Mouse (Mus musculus) cerebellum, postnatal 10 days (tissue): ENCODE data around the gene Cd47.
A peak's percentile ranks its signal among the peaks of the same experiment; 100 is the strongest.
"Not testable (repeated sequence)": the region's sequence is repeated elsewhere in the genome, so short reads cannot be mapped to it uniquely, and the experiment has no call there.

Experiments
- DNase-seq, 2 experiments: peaks; one replicate each; pipeline ENCODE4 v3.0.0; 2021; ENCODE audit warnings: mixed read lengths in 2 of 2

Cd47 gene

DNA sequence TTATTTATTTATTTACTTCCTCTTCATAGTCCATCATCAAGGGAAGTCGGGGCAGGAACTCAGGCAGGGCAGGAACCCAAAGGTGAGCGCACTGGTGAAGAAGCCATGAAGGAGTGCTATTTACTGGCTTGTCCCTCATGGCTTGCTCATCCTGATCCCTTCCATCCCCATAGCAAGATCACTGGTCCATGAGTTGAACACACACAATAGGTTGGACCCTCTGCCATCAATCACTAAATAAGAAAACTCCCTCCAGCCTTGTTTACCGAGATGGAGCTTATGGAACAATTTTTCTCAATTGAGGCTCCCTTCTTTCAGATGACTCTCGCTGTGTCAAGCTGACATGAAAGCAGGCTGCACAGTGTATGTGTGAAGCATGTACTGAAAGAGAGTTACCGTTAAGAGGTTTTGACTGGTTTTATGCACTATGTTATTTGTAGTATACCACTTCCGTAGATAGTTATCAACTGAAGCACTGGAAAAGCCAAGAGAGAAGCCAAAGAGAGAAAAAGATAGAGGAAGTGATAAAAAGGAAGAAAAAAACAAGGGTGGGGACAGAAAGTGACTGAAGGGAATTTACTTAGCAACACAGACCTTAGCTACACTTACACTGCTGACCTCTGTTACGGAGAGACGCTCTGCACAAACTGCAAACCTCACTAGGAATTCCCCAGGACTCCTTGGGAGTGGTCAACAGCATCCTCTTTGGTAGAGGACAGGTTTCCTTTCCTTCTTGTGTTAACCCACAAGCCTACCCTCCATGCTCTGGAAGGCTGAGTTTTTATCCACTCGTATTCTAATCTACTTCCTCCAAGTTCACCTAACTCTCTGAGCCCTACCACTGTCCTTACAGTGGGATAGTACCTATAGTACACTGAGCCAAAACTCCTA is 9.5 kb upstream of the Cd47 start:
- DNase-seq: no peak

DNA sequence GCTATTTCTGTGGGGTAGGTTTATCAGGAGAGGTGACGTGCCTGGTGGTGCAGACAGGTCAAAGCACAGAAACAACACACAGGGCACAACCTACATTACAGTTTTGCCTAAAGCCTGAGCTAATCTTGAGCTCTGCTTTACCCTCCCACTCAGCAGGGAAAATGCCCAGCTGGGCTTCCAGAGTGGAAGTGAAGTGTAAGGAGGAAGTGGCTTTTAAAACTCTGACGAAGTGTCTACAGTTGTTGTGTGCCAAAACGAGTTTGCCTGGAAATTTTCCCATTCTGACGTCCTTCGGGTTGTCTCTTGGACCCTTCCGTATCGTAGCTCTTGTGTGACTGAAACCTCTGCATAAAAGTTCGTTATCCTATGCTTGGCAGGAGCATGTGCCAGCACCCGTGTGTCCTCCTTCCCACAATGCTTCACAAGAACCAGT is 7.9 kb upstream of the Cd47 start:
- peak in 1 of 2 experiments; percentile 13 for DNase-seq

DNA sequence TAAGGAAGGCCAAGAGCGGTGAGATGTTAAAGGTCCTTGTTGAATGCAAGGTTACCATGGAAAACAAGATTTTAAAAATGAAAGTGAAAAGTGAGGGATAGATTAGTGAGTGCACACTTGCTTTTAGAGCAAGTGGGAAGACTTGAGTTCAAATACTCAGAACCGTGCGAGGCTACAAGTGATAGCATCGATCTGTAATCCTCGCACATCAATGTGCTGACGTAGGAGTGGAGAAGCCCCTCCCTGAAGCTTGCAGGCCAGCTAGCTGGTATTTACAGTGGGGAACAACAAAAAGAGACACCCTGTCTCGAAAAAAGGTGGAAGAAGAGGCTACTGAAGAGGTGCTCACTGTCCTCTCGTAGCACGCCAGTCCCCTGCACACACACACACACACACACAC is 6.7 kb upstream of the Cd47 start:
- DNase-seq: no peak

DNA sequence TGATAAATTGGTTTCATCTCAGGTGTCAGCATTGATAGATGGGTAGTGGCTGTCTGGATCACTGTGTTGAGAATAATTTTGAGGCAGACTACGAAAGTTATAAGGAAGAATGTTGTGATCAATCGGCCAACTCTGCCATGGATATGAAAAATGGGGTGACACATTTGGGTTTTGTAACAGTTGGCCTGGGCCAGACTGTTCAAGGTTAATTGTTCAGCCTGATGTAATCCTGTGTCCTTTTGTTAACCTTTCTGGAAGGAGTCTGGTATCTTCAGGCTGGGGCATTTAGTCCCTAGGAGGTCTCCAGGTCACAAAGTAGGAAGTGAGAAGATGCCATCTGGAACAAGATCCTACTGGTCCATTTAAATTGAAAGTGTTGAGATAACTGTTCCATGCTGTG is 4.1 kb upstream of the Cd47 start:
- no peak for DNase-seq

DNA sequence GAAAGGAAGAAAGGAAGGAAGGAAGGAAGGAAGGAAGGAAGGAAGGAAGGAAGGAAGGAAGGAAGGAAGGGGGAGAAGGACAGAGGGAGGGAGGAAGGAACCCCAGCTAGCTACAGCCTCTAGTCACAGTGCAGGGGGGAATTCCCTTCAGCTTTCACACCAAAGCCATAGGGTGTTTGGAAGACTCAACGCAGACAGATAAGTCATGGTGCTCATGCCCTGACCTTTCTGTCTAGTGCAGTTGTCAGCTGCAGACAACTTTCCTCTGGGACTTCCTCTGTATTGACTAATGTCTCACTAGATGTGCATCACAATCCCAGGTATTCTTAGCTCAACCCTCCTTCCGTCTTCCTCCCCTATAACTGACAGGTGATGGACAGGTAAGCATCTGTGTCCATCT is 3.4 kb upstream of the Cd47 start:
- DNase-seq: no peak

DNA sequence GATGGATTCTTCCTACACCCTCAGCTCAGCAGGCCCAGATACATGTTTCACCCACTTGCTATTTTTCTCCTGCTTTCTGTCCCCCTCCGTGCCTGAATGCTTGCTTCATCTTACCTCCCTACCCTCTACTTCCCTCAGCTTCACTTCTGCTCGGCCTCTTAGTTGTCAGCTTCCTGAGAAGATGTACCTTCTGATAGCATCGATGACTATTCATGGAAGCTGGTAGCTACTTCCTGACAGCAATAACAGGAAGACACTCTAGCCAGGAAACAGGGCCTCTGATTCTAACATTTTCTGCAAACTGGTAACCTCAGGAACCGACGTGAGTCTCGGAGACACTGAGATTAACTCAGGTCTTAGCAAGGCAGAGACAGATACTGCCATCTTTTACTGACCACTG is 1.5 kb upstream of the Cd47 start:
- DNase-seq: no peak

DNA sequence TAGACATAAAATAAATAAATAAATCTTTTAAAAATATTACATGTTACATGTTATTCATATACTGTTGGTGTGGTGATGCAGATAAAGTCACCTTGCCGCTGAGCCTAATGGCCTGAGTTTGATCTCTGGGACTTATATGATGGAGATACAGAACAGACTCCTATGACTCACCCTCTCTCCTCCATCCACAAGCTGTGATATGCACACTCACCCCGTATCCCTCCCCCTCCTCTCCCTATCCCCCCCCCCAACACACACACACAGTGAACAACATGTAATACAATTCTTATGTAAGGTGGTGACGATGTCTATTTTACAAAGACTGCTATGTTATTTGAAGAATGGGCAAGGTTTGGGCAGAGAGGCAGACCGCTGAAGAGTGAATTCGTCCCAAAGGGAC is 663 bp downstream of the Cd47 start:
- no peak for DNase-seq

DNA sequence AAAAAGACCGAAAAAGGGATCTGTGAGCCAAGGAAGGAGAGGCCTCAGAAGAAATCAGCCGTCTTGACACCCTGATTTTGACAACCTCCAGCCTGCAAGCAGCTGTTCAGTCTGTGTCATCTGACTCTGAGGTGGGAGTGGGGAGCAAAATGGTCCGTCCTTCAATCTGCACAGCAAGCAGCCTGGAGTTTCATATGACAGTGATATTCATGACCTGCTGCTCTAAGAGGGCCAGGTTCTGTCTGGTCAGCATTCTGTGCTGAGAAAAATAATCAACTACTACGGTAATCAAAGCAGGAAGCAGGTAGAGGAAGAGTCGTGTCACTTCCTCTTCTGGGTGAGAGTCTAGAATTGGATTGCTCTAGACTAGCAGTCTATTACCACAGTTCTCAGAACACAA is 1.1 kb downstream of the Cd47 start:
- DNase-seq: peak; percentile 34 to 55

DNA sequence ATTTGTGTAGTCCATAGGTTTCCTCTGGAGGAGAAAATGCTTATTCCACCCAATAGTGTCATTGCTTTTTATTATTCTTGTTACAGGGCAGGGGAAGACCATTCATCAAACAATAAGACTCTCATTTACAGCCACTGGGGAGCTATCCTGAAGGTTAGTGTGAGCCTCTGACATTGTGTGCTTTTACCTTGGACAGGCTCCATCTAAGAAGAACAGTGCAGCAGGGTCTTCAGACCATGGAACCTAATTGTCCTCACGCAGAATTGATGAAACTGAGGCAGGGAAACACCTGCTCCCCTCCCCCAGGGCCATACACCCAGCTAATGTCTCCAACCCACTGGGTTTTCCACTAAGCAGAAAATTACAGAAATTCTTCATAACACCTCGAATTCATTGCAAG is 2.7 kb downstream of the Cd47 start:
- DNase-seq: no peak

DNA sequence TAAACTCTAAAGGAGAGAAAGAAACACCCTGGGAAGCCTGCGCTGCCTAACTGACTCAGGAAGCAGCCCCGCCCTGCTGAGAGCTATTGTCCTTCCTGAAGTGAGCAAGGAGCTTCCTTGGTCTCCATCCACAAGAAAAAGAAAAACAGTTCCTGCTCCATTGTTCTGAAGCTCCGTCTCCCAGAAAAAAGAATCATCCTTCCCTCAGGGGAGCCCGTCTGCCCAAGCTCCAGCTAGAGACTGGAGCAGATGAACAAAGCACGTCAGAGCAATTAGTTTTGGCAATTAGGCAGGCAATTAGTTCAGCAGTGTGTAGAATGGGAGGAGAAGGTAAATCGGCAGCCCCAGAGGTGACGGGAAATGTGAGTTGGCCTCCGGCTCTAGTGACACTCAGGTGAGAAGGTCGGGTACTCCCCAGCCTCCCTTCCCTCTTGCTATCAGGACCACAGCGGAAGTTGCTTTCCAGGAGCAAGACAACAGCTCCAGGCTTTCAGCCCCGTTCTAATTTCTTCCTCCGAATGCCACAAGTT is 3.7 kb downstream of the Cd47 start:
- DNase-seq: peak; percentile 21 to 35

DNA sequence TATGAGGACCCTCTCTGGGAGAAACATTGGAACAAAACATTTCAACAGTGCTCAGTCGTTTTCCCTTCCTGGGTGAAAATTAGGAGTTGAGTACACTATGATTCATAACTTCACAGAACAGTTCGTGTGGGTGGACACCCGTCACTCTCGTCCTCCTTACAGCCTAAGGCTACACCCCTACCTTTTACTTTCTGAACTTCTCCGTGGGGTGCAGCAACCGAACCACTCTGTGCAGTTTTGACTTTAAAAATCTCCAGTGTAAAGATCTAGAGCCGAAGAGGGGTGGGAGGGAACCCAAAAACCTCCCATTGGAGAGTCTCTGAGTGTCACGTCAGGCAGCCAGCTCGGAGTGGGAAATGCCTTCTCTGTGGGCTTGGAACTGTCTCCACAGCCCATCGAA is 6.6 kb downstream of the Cd47 start:
- no peak for DNase-seq

DNA sequence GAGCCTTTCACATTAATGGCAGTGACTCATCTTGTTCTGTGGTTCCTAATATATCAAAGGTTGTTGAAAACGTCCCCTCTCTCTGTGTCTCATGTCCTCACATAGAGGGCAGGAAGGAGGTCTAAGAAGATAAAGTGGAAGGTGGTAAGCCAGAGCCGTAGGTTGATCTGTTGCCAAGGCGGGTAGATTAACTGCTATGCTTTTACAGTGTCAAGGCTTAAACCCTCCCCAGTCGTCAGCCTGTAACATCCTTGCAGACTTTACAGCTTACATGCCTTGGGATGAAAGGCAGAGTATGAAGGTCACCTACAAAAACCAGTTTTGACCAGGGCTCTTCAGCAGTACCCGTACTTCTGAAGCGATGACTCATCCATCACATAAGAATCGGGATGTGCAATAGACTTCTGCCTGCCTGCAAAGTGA is 7.1 kb downstream of the Cd47 start:
- no peak for DNase-seq

DNA sequence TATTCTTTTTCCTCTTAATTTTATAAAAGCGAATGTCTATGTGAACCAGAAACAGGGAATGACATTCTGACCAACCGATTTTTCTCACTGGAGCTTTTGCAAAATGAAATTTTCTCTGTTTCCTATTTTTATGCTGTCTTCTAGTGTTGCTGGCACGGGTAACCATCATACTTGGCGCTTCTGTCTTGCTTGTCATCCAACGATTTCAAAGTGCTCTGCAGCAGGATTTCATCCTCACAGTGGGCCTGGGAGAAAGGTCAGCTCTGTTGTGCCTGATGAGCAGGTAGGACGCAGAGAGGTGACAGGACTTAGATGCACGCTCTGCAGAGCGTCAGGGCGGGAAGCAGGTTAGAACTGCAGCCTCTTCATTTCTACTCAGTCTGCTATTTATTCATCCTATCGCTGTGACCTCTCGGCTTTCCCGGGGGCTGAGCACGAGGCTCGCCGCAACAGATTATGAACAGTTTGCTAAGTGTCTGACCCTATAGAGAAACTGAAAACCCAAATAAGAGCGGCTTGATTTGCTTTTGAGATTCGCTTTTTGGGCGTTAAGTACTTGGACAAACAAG is 7.6 kb downstream of the Cd47 start:
- peak; percentile 27 to 34 for DNase-seq

DNA sequence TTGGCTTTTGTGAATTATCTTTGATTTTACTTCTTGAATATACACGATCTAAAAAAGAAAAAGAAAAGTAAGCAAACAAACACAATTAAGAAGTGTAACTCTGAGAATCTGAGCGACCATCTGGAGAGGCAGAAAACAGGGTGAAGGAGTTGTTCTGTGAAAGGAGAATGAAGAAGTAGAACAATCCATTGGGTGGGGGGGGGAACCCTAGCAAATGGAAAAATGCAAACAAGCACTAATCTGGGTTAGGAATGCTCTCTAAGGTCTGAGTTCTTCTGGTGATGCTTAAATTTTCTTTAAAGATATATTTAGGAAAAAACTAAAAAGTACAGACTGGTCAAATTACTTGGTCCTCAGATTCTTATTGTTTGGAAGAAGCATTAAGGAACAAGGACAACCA is 11.6 kb downstream of the Cd47 start:
- DNase-seq: no peak

DNA sequence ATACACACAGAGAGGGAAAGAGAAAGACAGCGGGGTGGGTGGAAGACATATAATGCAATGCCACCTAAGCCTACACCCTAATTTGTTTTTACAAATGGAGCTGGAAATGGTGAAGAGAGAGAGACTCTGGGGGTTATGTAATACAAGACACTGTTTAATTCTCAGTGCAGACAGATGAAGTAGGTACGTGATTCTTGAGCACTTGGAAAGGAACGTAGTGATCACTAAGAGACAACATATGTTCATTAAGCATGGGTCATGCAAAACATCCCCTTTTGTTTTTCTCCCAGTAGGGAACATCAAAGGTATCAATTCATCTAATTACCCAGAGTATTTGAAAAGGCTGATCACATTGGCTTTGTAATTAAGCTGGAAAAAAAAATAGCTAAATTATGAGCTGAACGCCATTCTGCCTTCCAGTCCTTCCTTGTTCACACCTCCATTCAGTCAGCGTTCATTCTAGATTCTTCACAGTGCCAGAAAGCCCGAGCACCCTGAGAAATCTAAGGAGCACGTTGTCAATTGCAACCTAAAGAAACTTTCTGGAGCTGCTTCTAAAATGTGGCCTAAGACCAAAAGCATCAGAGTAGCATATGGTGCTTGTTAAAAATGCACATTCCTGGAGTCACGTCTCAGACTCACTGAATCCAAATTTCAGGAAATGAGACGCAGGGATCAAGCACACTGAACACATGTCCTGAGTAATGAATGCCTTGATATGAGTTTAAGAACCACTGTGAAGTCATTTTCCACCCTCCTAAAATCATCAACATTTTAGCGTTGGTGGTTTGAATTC is 12.7 kb downstream of the Cd47 start:
- no peak for DNase-seq

DNA sequence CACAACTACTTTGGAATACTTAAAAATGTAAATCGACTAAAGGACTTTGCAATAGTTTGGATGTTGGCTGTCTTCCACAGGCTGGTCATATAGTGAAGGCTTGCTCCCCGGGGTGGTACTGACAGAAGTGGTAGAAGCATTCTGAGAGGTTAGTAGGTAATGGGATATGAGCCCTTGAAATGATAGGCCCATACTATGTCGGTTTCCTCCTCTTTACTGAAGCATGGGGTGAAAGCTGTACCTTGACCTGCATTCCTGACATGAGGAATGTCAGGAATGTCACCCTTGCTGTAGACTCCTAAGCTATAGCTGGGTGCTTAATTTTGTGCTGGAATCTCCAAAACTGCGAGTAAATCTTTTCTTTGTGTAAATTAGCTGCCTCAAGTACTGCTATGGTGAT is 14.1 kb downstream of the Cd47 start:
- DNase-seq: no peak

DNA sequence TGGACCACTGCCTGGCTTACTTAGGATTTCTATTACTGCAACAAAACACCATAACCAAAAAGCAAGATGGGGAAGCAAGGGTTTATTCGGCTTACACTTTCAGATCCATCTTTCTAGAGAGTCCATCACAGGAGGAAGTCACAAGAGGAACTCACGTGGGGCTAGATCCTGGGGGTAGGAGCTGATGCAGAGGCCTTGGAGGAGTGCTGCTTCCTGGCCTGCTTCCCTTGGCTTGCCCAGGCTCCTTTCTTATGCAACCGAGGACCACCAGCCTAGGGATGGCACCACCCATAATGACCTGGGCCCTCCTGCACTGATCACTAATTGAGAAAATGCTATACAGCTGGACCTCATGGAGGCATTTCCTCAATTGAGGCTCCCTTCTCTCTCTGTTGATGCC is 16.6 kb downstream of the Cd47 start:
- DNase-seq: no peak

DNA sequence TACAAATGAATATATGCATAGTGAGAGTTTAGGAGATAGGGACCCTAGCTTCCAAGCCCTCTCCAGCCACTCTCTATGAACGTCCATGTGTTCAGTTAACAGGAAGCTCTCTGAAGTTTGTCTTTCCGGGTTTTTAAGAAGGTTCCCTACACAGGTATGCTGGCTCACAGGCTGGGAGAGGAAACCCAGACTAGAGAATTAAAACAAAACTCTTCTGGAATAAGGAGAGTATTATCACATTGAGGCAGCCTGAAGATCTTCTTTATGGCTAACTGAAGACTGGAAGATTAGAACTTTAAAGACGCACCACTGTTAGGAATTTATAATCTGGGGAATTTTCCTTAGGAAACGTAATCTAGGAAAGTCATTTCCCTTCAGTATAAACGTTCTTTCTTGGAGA is 17.8 kb downstream of the Cd47 start:
- no peak for DNase-seq

DNA sequence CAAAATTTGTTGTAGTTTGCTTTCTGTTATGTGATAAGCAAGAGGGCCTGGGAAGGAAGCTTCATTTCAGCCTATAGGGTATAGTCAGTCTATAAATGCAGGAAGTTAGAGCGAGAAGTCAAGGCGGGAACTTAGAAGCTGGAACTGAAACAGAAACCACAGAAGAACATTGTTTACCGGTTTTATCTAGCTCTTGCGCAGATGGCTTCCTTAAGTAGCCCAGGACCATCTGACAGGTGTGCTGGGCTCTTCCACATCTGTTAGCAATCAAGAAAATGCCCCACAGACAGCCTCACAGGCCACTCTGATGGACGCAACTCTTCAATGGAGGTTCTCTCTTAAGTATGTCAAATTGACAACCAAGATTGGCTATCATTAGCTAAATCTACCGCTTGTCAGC is 18.3 kb downstream of the Cd47 start:
- no peak for DNase-seq

DNA sequence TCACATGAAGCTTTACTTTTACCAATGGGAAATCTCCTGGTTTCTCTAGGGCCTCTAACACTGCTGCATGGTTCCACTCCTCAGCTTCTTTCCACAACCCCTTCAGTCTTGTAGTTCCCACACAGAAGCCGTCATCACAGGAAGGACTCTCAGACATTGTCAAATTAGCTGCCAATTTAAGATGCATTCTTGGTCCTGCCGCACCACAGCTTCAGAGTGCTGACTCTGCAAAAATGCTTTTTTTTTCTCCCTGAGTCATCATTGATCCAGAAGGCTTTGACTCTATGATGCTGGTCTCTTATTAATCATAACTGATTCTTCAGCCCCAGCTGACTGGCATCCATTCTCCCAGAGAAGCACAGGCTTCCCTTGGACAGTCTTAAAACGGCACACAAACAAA is 19.2 kb downstream of the Cd47 start:
- DNase-seq: no peak

DNA sequence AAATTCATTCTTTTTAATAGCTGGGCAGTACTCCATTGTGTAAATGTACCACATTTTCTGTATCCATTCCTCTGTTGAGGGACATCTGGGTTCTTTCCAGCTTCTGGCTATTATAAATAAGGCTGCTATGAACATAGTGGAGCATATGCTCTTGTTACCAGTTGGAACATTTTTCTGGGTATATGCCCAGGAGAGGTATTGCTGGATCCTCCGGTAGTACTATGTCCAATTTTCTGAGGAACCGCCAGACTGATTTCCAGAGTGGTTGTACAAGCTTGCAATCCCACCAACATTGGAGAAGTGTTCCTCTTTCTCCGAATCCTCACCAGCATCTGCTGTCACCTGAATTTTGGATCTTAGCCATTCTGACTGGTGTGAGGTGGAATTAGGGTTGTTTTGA is 30.6 kb downstream of the Cd47 start:
- not testable (repeated sequence) for DNase-seq

DNA sequence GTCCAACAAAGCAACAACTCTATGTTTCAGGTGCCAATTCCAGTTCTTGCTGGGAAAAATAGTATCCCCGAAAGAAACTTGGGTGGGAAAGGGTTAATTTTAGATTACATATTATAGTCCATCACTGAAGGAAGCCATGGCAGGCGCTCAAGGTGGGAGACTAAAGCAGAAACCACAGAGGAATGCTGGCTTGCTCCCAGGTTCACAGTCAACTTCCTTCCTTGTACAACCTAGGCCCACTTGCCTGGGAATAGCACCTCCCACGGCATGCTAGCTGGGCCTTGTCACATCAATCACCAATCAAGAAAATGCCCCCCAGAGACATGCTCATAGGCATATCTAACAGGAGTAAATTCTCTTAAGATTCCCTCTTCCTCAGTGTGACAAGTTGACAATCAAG is 32.0 kb downstream of the Cd47 start:
- no peak for DNase-seq

DNA sequence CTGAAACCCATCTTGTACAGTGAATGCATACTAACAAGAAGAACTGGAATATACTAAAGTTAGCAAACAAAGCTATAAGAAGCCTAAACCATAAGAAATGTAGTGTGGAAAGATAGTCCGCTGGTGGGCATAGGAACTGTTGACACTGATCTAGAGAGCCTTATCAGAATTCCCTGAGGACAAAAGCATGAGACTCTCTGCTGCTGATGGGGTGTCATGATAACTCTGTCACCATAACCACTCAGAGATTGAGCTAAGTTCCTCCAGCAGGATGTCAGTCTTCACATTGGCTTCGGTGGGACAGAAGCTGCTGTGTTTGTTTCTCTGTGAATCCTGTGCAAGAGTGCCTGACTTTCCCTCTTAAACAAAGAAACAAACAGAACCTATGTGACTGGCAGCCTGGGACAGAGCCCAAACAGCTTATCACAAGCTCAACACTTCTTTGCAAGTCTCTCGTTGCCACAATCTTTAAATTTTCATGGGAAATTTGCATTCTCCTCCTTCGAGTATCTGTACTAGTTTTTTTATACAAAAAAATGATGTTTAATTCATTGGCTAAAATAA is 33.9 kb downstream of the Cd47 start:
- DNase-seq: no peak
